Mouse (Mus musculus): Measurements from ENCODE around the gene Sh3bp4. TPM values are rescaled to one million over a fixed set of nuclear protein-coding genes. Genes with fewer than 3 reads are reported as not detected.

Sh3bp4 gene
- total RNA-seq, 2 experiments from 2014 or later, result 17.6 to 20.4 TPM

DNA sequence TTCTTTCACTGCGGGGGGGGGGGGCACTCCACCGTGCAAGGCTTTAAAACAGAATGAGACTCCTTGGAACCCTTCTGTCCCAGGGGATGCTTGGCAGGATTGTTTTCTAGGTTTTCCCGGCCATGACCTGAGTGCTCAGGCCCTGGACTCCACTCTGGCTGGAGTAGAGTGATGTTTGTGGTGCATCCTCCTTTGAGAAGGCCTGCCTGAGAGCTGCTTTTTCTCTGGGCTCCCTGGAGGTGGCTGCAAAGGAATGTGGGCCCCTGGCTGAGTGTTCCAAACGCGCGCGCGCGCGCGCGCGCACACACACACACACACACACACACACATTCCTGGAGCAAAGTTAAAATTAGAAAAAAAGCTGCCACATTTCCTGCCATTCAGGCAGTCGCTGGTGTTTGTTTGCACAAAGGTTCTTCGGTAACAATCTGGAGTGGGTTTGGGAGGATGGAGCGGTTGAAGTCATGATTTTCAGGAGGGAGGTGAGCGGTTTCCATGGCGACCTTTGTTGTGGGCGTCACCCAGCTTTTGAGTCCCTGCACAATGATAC lies 22.3 kb downstream of the Sh3bp4 start:
- DNase-seq (ENCODE audit: low spot score in 2 of 2), result peak; percentile 68 to 78

DNA sequence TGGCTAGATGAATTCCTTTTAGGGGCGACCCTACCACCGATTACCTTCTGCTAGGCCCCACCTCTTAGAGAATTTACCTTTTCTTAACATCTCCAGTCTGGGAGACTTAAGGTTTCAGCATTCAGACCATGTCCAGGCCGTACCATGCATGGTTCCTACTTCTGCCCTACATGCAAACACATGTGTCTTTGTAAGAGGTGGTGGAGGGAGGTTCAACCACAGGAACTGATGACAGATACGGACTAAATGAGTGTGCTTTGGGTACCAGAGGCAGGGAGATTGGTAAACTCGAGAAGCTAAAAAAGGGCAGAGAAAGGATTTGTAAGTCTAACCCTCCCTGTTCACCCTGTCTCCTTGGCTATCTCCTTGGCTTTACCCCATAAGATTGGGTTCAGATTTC lies 23.5 kb downstream of the Sh3bp4 start:
- DNase-seq (ENCODE audit: low spot score in 2 of 2), result no peak

GRCm38 (mm10) chr1:89094416-89094815 lies 24.2 kb downstream of the Sh3bp4 start:
- no peak for DNase-seq (ENCODE audit: low spot score in 2 of 2)

DNA sequence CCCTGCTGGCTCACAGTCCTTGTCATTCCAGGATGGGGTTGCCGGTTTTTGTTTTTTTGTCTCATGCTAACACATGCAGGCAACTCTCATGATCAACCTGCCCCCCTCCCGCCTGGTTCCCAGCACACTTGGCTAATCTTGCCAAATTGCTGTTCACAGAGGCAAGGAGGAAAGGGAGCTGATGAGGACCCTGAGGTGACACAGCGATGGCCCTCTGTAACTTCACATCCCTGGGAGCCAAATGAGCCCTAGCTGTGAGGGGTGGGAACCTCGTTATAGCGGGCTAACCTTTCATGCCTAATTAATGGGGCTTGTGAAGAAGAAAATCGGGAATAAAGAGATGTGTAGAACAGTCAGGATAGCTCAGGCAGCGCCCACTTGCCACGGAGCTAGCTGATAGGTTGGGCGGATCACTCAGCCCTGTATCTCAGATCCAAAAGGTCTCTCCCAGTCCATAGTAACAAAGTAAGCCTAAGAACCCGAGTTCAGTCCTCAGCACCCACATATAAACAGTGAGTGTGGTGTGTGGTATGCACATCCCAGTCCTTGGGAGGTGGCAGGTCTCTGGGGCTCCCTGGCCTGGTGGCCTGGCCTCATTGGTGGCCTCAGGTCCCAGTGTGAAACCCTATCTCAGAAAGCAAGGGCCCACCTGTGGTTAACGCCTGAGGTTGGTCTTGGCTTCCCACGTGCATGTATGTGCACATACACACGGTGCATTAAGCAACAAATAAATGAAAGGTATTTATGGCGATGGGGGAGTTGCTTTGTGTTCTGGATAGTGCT lies 25.6 kb downstream of the Sh3bp4 start:
- no peak for DNase-seq (ENCODE audit: low spot score in 2 of 2)

GRCm38 (mm10) chr1:89102231-89103003 lies 32.2 kb downstream of the Sh3bp4 start:
- DNase-seq (ENCODE audit: low spot score in 2 of 2), result no peak

GRCm38 (mm10) chr1:89103004-89103263 lies 32.7 kb downstream of the Sh3bp4 start:
- DNase-seq (ENCODE audit: low spot score in 2 of 2), result no peak

DNA sequence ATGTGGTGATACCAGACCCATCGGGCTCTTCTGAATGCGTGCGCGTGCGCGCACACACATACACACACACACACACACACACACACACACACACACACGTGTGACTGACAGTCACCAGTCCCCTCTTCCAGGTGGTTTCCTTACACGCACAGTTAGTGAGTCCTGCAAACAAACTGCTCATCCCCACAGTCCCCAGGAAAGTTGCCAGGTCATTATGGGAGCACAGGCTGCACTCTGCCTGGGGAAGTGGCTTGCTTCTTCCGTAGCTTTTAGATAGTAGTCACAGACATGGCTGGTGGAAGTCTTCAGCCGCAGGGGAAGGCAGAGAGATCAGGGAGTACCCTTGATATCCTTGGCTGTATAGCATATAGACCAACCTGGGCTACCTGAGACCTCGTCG lies 33.3 kb downstream of the Sh3bp4 start:
- no peak for DNase-seq (ENCODE audit: low spot score in 2 of 2)

DNA sequence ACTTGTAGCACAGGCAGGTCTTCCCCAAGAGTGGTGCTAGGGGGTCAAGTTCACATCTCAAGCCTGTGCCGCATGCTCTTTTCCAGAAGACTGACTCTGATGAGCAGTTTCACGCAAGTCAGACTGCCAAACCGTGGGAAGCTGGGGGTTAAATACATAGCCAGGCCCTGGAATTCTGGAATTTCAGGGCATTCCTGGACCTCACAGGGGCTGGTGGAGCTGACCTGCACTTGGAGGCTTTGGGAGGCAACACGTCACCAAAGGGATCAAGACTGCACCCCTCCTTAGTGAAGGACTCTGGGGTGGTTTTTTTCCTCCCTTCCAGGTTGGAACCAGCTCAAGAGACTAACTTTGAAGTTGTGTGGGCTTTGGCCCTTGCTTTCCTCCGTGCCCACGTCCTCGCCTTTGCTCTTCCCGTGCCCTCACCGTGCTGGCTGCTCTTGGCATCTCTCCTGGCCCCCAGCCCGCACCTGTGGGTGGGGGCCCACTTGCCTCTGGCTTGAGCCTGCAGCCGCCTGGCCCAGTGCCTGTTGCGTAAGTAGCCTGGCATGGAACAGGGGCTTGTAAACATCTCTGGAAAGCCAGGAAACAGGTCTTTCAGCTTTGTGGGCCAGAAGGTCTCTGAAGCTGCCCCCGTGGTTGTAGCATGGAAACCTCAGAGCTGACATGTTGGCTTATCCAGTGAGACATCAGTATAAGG lies 34.0 kb downstream of the Sh3bp4 start:
- no peak for DNase-seq (ENCODE audit: low spot score in 2 of 2)

DNA sequence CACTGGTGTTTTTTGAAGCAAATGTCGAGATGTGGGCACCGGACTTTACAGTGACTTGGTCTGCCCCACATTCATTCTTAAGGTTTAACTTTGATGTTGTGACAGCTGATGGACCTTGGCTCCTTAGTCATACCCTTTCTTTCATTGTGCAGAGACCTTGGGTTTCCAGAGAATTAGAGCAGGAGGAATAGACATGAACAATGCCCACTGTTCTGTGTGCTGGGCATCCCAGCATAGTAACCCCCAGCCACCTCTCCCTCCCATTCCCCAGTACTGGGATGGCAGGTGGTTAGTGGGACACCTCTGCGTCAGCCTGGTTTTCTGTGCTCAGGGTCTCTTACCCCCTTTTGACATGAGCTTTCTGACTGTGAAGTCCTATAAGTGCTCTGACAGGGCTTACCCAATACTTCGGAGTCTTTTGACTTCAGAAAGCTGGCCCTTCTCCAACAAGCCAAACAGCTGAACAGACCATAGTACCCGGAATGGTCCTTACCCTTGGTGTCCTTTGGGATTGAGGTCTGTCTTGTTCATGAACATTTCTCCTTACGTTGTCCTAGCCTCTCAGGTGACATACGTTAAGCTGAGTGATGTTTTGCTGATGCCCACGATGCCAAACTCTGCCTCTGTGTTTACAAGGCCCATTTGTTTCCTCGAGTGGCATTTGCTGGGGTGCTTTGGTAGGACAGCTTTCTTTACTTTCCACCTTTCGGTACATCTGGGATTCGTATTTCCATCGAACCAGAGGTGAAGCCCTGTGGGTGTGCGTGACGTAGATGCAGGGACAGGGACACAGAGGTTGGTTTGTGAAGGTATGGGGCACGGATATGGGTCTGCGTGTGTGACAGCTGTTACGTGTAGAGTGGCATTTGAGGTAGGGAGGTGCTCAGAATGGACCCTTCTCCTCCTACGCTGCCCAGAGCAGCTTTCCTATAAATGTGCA lies 35.9 kb downstream of the Sh3bp4 start:
- DNase-seq (ENCODE audit: low spot score in 2 of 2), result no peak

- no peak for DNase-seq (ENCODE audit: low spot score in 2 of 2)
Measured at GRCm38 (mm10) chr1:89107466-89107865, 37.3 kb downstream of the Sh3bp4 start.

- DNase-seq (ENCODE audit: low spot score in 2 of 2), result no peak
Measured at GRCm38 (mm10) chr1:89108340-89108896, 38.2 kb downstream of the Sh3bp4 start.

DNA sequence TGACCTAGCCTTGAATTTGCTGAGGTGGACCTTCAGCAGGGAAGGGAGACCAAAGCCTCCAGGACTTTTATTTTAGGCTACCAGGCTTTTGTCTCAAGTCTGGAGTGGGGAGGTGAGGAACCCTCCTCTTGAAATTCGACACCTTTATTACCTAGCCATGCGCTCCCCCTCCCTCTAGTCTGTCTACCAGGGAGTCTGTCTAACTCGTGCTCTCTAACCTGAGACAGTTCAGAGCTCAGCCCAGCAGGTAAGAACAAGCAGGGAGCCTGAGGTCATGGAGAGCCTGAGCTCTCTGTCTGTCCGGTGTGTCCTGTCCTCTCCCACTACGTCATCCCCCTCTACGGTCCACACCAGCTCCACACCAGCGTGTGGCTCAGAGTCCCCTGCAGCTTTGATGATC lies 39.6 kb downstream of the Sh3bp4 start:
- DNase-seq (ENCODE audit: low spot score in 2 of 2), result no peak

DNA sequence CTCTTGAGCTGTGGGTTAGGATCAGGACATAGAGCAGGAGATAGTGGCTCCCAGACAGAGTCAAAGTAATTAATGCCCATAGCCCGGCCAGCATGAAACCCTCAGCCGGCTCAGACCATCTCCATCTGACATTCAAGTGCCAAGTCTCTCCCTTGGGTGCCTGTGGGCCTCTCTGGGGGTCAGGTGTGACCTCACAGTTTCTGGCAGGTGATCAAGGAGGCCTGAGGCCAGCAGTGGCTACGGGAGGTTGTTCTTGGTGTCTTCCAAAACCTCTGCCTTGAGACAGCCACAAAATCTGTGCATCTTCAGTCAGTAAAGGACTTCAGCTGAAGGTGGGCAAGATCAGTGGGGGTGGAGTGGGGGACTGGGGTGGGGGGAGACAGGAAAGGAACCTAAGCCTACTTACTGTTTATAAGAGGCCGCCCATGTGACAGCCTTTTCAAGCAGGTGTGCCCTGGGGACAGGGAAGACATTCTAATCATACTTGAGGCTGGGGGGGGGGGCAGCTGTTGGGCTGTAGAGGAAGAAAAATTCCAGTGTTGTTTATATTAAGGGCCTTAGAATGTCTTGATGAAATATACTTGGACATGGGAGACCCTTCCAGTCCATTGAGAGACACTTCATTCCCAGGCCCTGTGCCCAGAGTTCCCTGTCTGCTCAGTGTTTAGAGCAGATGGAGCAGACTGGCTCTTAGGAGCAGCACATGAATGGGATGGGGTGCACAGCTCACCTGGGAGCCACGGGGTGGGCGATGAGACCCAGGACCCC lies 40.7 kb downstream of the Sh3bp4 start:
- DNase-seq (ENCODE audit: low spot score in 2 of 2), result no peak

- DNase-seq (ENCODE audit: low spot score in 2 of 2), result no peak
Measured at GRCm38 (mm10) chr1:89112544-89112943, 42.3 kb downstream of the Sh3bp4 start.

DNA sequence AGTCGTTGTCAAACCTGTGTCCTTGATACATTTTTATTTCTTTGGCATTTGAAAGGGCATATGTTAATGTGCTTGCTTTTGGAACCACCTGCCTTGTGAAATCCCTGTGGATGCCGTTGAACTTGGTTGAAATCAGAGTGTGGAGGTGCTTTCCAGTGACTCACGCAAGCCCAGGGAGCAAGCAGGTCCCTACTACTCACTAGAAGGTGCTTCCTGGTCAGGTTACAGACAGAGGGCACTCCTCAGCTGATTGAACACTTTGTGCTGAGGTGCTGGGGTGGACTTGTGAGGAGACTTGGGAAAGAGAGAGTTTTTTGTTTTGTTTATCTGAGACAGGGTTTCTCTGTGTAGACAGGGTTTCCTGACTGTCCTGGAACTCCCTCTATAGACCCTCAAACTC lies 43.5 kb downstream of the Sh3bp4 start:
- DNase-seq (ENCODE audit: low spot score in 2 of 2), result no peak

DNA sequence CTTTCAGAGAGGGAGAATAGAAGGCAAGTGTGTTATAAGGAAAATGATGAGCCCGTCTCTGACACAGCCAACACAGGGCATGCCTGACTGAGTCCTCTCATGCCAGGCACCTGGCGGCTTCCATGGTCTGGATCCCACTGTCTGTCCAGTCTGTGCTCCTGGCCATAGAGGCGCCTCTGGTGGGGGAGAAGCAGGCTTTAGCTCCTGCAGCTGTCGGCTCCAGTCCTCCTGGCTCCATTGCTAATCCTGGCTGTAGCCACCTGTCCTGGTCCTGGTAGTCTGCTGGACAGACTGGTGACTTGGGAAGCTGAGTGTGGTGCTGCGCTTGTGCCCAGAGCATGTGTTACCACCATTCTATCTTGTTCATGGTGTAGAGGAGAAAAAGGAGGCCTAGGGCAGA lies 46.8 kb downstream of the Sh3bp4 start:
- DNase-seq (ENCODE audit: low spot score in 2 of 2), result no peak

DNA sequence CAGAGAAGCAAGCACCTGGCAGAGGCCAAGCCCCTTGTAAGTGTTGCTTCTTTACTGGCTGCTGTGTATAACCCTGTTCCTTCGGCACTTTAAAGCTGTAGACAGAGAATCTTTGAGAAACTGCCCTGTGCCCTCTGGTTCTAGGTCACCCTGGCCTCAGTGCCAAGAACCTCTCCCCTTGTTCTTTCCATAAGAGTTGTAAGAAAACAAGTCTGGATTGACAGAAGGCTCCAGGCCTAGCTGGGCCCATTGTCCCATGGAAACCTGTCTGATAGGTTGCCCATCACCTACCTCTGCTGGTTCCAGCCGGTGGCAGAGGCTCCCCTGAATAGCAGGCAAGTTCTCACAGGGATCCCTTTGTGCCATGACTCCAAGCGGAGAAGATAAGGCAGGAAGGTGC lies 47.9 kb downstream of the Sh3bp4 start:
- no peak for DNase-seq (ENCODE audit: low spot score in 2 of 2)

DNA sequence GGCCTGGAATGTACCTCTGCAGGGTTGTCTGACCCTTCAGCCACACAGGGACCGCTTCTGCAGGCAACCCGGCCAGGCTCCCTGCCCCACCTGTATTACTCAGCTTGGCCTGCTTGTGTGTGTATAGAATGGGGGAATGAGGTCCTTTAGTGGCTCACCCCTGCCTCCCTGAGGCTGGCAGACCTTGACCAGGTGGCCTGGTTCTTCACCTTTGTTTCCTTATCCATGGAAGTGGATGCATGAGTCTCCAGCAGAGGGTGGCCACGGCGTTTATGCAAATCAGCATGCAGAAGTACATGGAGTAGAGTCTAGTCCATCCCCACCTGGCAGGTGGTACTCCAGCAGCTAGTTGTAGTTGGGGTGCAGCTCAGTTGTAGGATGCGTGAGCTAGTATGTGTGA lies 48.6 kb downstream of the Sh3bp4 start:
- no peak for DNase-seq (ENCODE audit: low spot score in 2 of 2)

DNA sequence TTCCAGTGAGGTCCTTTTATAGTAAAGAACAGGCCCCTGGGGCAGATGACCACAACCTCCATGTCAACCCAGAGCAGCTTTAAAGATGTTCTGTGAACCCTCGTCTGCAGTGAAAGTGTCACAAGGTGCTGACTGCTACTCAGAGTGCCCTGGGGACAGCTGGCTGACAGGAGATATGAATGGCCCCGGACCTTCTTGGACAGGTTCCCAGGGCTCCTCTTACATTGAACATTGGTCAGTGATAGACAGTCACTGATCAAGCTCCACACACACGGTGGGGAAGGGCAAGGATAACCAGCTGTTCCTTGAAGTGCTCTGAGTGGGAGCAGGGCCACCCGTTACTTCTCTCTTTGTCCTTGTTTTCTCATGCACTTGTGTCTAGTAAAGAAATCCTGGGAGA lies 50.1 kb downstream of the Sh3bp4 start:
- DNase-seq (ENCODE audit: low spot score in 2 of 2), result no peak

GRCm38 (mm10) chr1:89121466-89121865 lies 51.3 kb downstream of the Sh3bp4 start:
- DNase-seq (ENCODE audit: low spot score in 2 of 2), result no peak

Measured in left cerebral cortex, adult 18-20 months (tissue).